Mouse (Mus musculus): Measurements from ENCODE around the gene Gpatch8.
A peak's percentile ranks its signal among the peaks of the same experiment; 100 is the strongest.

The Gpatch8 gene

DNA sequence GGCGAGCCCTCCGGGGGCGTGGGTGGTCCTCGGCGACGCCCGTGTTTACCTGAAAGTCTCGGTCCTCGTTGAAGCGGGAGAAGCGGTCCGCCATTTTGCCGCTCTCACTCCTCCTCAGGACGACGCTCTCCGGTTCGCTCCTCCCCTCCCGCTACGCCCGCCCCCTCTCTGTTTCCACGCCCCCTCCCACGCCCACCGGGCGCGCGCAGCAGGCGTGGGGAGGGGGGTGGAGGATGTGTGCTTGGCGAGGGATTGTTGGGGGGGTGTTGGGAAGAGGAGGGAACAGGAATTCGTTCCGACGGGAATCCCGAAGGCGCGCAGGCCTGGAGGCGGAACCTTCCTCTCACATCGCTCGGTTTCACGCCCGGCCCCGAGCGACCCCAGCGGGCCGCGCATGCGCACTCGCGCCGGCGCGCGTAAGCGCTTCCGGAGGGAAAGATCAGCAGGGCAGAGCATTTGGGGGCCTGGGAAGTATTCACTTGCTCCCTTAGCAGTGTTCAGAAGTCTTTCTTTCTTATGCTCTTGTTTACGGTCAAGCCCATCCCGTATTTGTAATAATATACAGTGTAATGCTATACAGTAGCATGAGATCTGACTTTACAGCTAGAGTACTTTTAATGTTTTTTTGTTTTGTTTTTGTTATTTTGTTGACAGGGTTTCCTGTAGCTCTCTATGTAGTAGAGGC, at the start of gene Gpatch8:
TSS of gene Gpatch8 (minus strand) at position 362 of the 685 bp plus-strand sequence.
- DNase-seq = peak; percentile 80 to 82

DNA sequence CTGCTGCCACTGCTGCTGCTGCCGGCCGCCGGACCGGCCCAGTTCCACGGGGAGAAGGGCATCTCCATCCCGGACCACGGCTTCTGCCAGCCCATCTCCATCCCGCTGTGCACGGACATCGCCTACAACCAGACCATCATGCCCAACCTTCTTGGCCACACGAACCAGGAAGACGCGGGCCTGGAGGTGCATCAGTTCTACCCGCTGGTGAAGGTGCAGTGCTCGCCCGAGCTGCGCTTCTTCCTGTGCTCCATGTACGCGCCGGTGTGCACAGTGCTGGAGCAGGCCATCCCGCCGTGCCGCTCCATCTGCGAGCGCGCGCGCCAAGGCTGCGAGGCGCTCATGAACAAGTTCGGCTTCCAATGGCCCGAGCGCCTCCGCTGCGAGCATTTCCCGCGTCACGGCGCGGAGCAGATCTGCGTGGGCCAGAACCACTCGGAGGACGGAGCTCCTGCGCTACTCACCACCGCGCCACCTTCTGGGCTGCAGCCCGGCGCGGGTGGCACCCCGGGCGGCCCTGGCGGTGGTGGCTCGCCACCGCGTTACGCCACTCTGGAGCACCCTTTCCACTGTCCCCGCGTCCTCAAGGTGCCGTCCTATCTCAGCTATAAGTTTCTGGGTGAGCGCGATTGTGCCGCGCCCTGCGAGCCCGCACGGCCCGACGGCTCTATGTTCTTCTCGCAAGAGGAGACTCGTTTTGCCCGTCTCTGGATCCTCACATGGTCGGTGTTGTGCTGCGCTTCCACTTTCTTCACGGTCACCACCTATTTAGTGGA, 48.8 kb upstream of the Gpatch8 start:
- no peak for DNase-seq

DNA sequence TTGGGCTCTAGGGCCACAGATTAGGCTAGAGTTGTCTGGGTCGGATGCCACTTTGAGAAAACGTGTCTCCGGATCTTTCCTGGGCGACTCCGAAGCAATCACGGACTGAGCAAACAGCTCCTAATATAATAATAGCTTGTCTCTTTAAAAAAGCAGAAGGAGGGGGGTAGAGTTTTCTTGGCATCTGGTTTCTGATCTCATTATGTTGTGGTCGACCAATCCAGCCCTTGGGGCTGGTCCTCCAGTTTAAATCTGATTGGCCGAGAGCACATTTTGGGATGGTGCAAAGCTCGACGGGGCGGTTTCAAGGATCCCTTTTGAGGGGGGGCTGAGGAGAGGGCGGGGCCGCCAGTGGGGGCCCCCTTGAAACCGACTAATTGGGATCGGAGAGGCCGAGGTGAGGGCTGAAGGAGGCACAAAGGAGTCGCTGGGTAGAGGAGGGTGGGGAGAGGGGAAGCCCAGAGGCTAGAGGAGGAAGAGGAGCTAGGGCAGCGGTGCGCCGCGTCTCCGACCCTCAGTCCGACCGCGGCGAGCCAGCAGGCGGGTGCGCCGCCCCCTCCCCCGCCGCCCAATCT, 47.9 kb upstream of the Gpatch8 start, which contains the start of gene Fzd2:
TSS of gene Fzd2 (plus strand) at position 387 of the 575 bp plus-strand sequence.
- peak in 1 of 2 experiments; percentile 6 for DNase-seq

DNA sequence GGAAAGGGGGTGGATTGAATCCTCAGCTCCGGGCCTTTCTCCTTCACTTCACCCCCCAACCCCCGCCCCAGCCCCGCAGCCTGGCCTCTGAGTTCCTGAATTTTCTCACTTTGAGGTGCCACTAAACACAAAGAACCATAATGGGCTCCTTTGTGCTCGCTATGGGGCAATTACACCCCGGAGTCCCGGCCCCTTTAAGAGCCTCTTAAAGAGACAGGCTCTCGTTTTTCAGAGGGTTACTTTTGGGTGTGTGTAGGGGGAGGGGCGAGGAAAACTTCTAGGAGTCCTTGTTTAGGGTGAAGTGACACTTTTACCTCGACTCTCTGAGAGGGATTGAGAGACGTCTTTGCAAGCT, 47.3 kb upstream of the Gpatch8 start:
- DNase-seq = no peak

DNA sequence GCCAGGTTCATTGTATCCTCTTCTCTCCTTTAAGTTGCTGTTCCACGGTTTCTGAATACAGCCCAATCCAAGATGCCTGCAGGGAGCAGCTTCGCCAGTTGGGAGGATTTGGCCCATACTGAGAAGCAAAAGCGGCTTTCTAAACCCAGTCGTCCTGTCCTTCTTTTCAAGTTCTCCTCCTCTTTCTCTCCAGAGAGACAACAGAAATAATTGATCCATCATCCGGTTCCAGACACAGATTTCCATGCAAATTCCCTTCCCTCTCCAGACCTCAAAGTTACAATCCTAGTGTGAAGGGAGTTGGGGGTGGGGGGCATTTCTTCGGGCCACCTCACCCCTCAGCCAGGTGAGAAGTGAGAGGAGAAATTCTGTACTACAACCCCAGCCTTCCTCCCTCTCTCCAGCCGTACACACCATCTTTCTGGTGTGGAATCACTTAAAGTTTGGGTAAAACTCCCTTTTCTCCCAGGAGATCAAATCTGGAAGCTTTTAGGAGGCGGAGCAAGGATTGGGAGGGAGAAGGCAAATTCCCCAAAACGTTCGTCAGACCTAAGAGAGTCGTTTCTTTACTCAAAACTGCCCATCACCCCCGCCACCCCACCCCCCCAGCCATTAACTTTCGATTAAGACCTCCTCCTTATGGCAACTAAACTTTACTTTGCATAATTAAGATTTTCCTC, 46.8 kb upstream of the Gpatch8 start:
- no peak for DNase-seq

DNA sequence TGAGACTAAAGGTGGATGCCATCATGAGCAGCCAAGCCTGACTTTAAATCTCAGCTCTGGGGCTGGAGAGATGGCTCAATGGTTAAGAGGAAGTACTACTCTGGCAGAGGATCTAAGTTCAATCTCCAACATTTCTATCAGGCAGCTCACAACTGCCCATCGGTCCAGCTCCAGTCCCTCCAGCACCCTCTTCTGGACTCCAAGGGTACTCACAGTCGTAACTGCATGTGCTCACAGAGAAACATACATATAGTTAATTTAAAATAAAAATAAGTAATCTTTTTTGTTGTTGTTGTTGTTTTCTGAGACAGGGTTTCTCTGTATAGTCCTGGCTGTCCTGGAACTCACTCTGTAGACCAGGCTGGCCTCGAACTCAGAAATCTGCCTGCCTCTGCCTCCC, 43.7 kb upstream of the Gpatch8 start:
- no peak for DNase-seq

DNA sequence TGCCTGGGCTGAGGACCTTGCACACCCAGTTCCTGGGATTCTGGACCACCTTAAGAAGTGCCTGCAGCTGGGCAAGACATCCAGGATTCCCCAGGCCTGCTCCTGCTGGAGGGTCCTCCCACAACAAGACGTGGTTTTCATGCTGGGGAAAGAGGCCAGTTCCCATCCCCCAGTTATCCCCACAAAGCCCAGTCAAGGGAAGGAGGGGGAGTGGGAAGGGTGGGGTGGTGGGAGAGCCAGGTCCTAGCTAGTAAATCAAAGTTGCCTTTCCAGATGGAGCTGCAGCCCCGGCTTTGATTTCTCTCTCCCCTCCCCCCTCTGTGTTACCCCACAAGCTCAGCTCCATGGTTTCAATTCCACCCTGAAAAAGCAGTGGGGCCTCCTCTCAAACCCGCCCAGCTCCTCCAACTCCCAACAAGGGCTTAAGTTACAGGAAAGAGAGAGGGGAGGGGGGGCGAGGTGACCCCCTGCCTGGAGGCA, 39.2 kb upstream of the Gpatch8 start:
- DNase-seq = no peak

DNA sequence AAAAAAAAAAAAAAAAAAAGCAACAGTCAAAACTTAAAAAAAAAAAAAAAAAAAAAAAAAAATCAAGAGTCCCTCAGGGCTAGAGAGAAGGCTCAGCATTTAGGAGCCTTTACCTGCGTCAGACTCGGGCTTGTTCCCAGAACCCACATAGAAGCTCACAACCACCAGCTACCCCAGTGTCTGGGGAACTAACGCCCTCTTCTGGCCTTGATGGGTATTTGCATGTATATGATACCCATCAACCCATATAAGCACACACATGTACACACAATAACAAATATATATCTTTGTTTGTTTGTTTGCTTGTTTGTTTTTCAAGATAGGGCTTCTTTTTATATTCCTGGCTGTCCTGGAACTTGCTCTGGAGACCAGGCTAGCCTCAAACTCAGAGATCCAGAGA, 31.4 kb upstream of the Gpatch8 start:
- no peak for DNase-seq

DNA sequence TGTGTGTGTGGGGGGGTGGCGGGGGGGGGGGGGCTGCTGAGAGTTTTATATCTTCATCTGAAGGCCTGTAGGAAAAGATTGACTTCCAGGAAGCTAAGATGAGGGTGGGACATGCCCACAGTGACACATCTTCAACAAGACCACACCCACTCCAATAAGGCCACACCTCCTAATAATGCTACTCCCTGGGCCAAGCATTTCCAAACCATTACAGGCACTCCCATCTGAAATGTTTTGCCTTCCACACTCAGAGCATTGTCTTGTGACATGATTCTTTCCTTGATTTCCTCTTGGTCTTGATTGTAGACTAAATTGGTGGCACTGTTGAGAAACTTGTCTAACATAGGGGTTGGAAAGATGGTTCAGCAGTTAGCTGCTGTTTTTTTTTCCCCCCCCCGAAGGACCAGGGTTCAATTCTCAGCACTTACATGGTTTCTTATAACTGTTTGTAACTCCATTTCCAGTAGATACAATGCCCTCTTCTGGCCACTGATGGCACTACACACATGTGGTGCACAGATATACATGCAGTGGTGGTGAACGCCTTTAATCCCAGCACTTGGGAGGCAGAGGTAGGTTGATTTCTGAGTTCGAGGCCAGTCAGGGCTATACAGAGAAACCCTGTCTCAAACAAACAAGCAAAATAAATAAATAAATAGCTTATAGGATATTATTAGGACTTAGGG, 30.4 kb upstream of the Gpatch8 start:
- no peak for DNase-seq

DNA sequence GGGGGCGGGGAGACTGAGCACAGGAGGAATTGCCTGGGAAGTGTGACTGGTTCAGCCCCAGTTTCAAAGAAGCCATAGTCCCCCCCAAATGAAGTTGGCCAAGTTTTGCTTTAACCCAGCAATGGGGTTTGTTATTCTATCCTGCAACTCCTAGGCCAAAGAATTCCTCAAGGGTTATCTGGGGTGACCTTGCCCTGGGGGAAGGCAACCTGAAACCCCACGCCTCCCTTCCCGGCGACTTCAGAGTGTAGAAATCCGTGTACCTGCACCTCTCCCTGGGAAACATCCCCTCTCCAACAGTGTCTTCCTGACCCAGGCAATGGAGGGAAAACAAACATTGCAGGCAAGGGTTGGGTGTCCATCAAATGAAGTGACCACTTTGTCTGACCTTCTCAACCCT, 26.5 kb upstream of the Gpatch8 start:
- no peak for DNase-seq

DNA sequence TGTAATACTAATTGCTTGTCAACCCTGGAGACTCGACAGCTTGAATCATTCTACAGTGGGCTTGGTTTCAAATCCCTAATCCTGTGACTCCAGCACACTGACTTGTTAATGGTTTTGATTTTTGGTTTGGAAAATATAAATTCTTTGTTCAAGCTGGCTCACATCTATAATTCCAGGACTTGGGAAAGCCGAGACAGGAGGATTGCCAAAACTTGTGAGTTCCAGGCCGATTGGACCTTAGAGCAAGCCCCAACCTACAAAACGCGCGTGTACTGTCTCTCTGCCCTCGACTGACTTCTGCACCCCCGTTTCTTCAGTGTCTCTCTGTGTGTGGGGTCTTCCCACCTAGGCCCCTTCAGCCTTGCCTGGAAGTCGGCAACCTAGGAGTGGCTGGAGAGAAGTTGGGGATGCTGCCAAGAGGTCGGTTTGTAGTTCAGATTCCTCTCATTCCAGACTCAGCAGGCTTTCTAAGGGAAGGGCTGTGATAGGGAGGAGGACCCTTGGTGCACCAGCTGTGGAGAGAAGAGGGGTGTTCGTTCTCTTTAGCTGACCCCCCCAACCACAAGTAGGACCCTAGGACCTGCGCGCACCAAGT, 25.9 kb upstream of the Gpatch8 start:
- no peak for DNase-seq

DNA sequence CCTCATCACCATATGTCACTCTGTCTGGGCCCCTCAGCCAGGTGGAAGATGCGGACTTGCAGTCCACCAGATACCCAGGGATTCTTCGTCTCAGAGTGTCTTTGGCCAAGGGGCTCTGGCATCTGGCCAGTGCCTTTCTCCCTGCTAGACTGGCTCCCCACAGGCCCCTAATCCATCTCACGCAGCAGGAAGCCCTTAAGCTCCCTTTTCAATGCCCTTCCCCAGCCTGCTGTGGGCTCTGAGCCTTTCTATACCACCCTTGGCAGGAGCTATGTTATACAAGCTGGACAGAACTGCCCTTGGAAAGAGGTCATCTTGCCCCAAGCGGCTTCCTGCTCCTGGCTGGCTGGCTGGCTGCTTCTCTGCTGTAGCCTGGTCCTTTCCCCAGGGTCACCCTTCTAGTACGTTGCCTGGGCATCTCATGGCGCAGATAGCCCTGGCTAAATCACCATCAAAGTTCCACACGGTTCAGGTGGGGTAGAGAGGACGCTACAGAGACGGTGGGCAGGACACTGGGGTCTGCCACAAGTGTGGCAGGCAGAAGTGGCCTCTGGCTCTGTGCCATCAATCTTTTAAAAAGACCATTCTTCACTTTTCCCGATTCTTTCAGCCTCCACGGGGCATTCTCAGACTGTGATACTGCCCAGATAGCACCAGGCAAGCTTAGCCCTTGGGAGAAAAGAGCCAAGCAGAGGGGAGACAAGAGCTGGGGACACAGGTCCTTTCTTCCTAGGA, 25.3 kb upstream of the Gpatch8 start:
- DNase-seq = no peak

DNA sequence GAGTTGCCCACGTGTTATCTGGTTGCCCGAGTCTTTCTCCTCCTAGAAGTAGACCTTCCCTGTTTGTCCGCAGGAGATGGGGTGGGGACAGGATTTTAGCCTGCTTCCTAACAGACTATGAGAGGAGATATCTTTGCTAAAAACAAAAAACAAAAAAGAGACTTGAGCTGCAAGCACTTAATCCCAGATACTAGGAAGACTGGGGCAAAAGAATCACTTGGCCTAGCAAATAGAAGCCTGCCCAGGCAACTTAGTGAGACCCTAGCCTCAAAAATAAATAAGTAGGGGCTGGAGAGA, 23.8 kb upstream of the Gpatch8 start:
- DNase-seq = no peak

DNA sequence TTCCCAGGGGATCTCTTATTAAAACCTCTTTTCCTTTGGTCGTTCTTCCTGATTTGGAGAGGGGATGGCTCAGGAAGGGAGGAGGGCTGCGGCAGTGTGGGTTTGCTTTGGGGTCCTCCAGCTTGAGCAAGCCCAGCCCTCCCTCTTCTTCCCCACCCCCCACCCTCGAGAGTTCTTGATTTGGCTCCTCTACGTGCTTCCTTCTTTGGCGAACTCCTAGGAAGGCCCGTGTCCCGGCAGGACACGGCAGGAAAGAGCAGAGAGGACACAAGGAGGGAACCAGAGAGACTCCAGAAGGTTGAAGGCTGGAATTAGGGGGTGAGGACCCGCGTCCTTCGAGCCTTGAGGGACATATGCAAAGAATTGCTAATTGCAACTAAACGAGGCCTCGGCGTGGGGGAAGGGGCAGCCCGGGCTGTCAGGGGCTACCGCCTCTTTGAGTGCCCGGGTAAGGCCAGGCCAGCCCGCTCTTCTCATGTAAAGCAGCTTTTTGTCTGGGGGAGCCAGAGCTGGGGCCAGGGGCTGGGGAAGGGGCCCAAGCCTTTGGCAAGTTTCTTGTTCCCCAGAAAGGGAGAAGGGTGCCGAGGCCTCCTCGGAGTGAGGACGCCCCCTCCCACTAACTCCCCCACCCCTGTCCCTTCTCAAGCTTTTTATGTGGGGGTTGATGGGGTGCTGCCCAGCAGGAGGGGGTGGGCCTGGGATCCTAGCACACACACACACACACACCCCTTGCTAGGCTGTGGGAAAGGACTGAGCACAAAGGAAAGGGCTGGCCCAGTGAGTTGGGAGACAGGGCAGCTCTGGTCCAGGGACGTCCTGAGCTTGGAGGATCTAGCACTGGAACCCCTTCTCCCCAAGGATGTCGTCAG, 23.2 kb upstream of the Gpatch8 start, which contains the start of gene Gm11627:
TSS of gene Gm11627 (minus strand) at position 297 of the 869 bp plus-strand sequence.
- no peak for DNase-seq

DNA sequence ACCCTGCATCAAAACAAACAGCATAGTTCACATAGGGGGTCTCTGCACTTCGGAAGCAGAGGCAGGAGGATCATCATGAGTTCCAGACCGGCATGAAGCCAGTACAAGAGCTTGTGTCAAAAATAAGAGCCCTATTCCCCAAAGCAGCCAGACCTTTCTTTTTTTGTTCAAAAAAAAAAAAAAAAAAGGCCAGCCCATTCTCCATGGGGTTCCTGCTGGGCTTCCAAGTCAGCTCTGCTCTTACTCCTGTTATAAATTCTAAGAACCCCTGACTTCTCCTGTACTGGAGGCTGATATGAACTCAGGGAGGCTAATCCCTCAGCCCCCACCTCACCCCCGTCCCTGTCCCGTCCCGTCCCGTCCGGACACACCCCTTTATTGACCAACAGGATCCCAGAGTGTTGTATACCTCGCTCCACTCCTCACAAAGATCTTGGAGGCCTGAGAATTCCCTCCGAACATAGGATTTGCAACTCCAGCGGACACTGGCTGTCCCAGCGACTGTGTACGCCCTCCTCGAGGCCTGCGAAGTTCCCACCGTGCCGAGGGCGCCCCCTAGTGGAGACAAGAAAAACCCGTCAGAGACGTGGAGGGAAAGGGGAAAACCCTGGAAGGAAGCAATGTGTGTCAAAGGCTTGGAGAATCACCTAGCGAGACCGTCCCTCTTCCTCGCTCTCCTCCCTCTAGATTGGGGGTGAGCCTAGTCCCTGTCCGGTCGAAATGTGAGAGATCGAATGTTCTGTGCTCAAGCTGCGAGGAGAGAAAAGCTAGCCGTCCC, 22.3 kb upstream of the Gpatch8 start:
- DNase-seq = peak; percentile 33 to 35

DNA sequence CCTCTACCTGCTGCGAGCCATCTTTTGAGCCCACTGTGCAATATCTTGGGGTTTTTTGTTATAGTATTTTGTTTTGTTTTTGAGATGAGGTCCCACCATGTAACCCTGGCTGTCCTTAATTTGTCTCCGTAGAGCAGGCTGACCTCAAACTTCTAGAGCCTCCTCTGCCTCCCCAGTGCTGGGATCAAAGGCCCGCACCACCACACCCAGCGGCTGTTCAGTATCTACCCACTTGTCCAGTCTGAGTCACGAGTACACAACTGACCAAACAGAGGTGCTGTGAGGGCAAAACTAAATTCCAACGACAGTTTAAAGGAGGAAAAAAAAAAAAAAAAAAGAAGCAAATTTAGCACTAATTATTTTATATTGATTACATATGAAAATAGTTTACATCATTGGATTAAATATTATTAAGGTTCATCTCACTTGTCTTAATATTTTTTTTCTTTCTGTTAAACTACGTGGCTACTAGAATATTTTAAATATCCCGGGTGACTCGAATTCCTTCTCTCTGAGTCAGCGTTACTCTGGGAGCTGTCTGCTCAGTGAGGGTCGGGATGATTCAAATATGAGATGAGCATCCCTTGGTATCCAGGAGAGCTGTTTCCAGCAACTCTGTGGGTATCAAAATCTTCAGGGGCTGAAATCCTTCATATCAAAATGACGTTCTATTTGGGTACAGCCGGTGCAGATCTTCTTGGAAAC, 20.0 kb upstream of the Gpatch8 start:
- DNase-seq = no peak

DNA sequence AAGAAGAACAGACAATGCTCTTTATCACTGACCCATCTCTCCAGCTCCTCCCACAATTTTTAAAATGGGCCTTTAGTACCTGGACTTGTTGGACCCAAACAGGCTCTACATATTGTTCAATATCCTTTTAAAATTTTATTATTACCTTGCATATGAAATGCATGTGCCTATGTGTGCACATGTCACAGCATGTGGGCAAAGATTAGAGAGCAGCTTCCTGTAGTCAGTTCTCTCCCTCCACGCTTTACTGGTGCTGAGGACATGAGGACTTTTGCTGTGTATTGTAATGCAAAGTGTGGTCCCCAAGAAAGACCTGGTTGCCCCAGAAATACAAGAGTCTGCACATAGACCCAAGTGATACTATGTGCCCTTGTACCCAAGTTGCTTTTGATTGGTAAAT, 18.8 kb upstream of the Gpatch8 start:
- DNase-seq = no peak

DNA sequence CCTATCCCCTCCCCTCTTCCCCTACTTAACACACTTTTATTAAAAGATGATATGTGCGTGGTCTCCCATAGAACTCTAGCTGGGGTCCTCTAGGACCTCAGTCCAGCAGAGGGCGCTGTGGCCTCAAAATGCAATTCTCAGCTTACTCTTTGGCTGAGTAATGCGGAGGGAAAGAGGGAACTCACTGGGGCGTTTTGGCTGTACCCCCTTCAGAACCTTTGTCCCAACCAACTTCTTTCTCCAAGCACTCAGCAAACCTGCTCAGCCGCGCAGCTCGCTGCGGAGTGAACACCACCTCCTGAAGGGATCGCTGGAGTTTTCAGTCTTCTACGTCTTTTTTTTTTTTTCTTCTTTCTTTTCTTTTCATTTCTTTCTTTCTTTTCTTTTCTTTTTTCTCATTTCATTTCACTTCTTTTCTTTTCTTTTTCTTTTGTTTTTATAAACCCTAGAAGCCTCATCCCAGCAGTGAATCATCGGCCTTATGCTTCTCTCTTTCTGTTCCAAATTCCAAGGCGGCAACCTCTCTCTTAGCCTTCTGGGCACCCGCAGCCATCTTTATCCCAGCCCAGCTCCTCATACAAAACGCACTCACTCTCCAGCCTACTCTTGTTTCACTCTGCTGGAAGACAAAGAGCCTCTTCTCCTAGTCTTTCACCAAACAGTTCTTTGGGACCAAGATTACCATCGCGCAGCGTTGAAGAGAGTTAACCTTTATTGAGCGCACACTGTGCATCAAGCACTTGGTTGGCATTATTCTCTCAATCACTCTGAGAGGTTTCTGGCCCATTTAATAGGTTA, 16.9 kb upstream of the Gpatch8 start:
- peak; percentile 38 to 41 for DNase-seq
